Mouse (Mus musculus) liver, embryonic 15.5 days (tissue): ENCODE data around the gene Abcb10. TPM values are rescaled to one million over a fixed set of nuclear protein-coding genes. Genes with fewer than 3 reads are reported as not detected.
"Not testable (repeated sequence)": the region's sequence is repeated elsewhere in the genome, so short reads cannot be mapped to it uniquely, and the experiment has no call there.

ENCODE experiments used
- ATAC-seq: fragments of 200-750 bp; cut with Nextera tagmentation; 2 replicates; pipeline ENCODE4 v1.8.0; 2017; ENCODE audit warnings: moderate number of reproducible peaks, mild to moderate bottlenecking, moderate library complexity; ENCODE audit not compliant: insufficient read depth
- H3K27ac ChIP-seq: fragments of 300-500 bp; sonication (generic); replicated peaks from 2 replicates; pipeline ENCODE4 v1.5.1; 2015; ENCODE audit warnings: mild to moderate bottlenecking, inconsistent platforms
- H3K27me3 ChIP-seq: fragments of 300-500 bp; sonication (generic); 2 replicates; pipeline ENCODE4 v1.6.1; 2015; ENCODE audit warnings: mild to moderate bottlenecking, inconsistent platforms
- H3K36me3 ChIP-seq: fragments of 300-500 bp; sonication (generic); replicated peaks from 2 replicates; pipeline ENCODE4 v1.6.1; 2015; ENCODE audit warnings: moderate library complexity, mild to moderate bottlenecking, inconsistent platforms
- H3K4me1 ChIP-seq: fragments of 300-500 bp; sonication (generic); replicated peaks from 2 replicates; pipeline ENCODE4 v1.6.1; 2015; ENCODE audit warnings: inconsistent platforms
- H3K4me2 ChIP-seq: fragments of 300-500 bp; sonication (generic); 2 replicates; pipeline ENCODE4 v1.6.1; 2015; ENCODE audit warnings: moderate library complexity, mild to moderate bottlenecking, inconsistent platforms
- H3K4me3 ChIP-seq: fragments of 300-500 bp; sonication (generic); replicated peaks from 2 replicates; pipeline ENCODE4 v1.5.1; 2015; ENCODE audit warnings: mild to moderate bottlenecking, inconsistent platforms
- H3K9ac ChIP-seq: fragments of 300-500 bp; sonication (generic); 2 replicates; pipeline ENCODE4 v1.6.1; 2015; ENCODE audit warnings: moderate library complexity, mild to moderate bottlenecking, inconsistent platforms
- H3K9me3 ChIP-seq: fragments of 300-500 bp; sonication (generic); replicated peaks from 2 replicates; pipeline ENCODE4 v1.6.1; 2016; ENCODE audit warnings: inconsistent platforms
- WGBS: fragments of 180-500 bp; shearing (Covaris S2); methylation state at CpG from one replicate; pipeline ENCODE4 v1.1.7; 2015; ENCODE audit warnings: mixed read lengths; ENCODE audit not compliant: insufficient replicate concordance; 5-methylcytosine and 5-hydroxymethylcytosine counted together
- polyA plus RNA-seq: library from polyadenylated mRNA; unstranded; fragments of >200 nt; fragmentation: Nextera tagmentation; extraction: Ambion mirVana; gene quantifications from 2 replicates; pipeline ENCODE4 v1.2.1, GENCODE M21; 2015

The Abcb10 gene
- 148 and 165 TPM in 2 replicates for polyA plus RNA-seq

GRCm38 (mm10) chr8:123982826-123983400 lies at the start of gene Abcb10:
Abcb10 (minus strand) TSS chr8:123983122.
- peak within 1 kb of the TSS; percentile 96 for H3K27ac ChIP-seq
- under 1% methylated on average over 50 of the region's 56 CpGs for WGBS
- peaks cover 32% of the 10 kb centered on the region for H3K36me3 ChIP-seq
- ATAC-seq, result peak; percentile 83
- H3K9ac ChIP-seq, result peak within 1 kb of the TSS; percentile 100
- peak within 1 kb of the TSS; percentile 99 for H3K4me3 ChIP-seq
- peak within 1 kb of the TSS; percentile 83 for H3K4me2 ChIP-seq
- no peaks in the 10 kb centered on the region for H3K27me3 ChIP-seq
- peaks cover 74% of the 10 kb centered on the region for H3K4me1 ChIP-seq
- H3K9me3 ChIP-seq, result no peaks in the 10 kb centered on the region

- WGBS, result 77% methylated on average over 6 of the region's 6 CpGs
- peaks cover 84% of the 10 kb centered on the region for H3K36me3 ChIP-seq
These were observed 44.9 kb upstream of the Abcb10 start for GRCm38 (mm10) chr8:124027831-124028230.

GRCm38 (mm10) chr8:124026265-124026664 lies 43.3 kb upstream of the Abcb10 start:
- not testable (repeated sequence) for H3K4me2 ChIP-seq

More at GRCm38 (mm10) chr8:124027831-124028230, 44.9 kb upstream of the Abcb10 start:
- Histone ChIP-seq H3K27me3 (no peaks in the 10 kb centered on the region), H3K4me1 (peaks cover 2% of the 10 kb centered on the region; the same call in 1 of the 2 replicates), H3K9ac (no peak overlapping the region), H3K27ac (no peak overlapping the region), H3K9me3 (no peaks in the 10 kb centered on the region), H3K4me3 (no peak overlapping the region), H3K4me2 (no peak overlapping the region)
- no peak for ATAC-seq

GRCm38 (mm10) chr8:124021237-124022227 lies 38.6 kb upstream of the Abcb10 start, which contains the start of the genes Taf5l and Urb2:
Taf5l (minus strand) TSS chr8:124021397.
Urb2 (plus strand) TSS chr8:124021508.
- peak; percentile 88 for ATAC-seq
- WGBS, result under 1% methylated on average over 74 of the region's 74 CpGs
- H3K36me3 ChIP-seq, result peaks cover 27% of the 10 kb centered on the region
- no peaks in the 10 kb centered on the region for H3K27me3 ChIP-seq
- H3K9me3 ChIP-seq, result no peaks in the 10 kb centered on the region
- peak within 1 kb of the TSS; percentile 89 for H3K27ac ChIP-seq
- peak within 1 kb of the TSS; percentile 84 for H3K9ac ChIP-seq
- peak within 1 kb of the TSS; percentile 94 for H3K4me3 ChIP-seq
- H3K4me2 ChIP-seq, result peak within 1 kb of the TSS; percentile 95
- H3K4me1 ChIP-seq, result peaks cover 50% of the 10 kb centered on the region

More at GRCm38 (mm10) chr8:124026265-124026664, 43.3 kb upstream of the Abcb10 start:
- peaks cover 13% of the 10 kb centered on the region for H3K4me1 ChIP-seq
- ATAC-seq, H3K27me3 ChIP-seq, H3K4me3 ChIP-seq, H3K9me3 ChIP-seq, H3K9ac ChIP-seq, H3K27ac ChIP-seq: not testable (repeated sequence)
- H3K36me3 ChIP-seq, result peaks cover 74% of the 10 kb centered on the region
- 69% methylated on average over 2 of the region's 2 CpGs for WGBS

- H3K9me3 ChIP-seq, result no peaks in the 10 kb centered on the region
- H3K27me3 ChIP-seq, result no peaks in the 10 kb centered on the region
- ATAC-seq, result peak; percentile 88
- peak overlapping the region; percentile 95 for H3K4me2 ChIP-seq
- under 1% methylated on average over 68 of the region's 87 CpGs for WGBS
- peaks cover 59% of the 10 kb centered on the region for H3K4me1 ChIP-seq
- H3K27ac ChIP-seq, result peak overlapping the region; percentile 89
- peak overlapping the region; percentile 94 for H3K4me3 ChIP-seq
- H3K36me3 ChIP-seq, result peaks cover 20% of the 10 kb centered on the region
- H3K9ac ChIP-seq, result peak overlapping the region; percentile 84
These were observed 37.7 kb upstream of the Abcb10 start for GRCm38 (mm10) chr8:124020439-124021236.

GRCm38 (mm10) chr8:124019782-124020181 lies 36.9 kb upstream of the Abcb10 start:
- ATAC-seq, result peak; percentile 60
- Histone ChIP-seq H3K27ac (peak overlapping the region; percentile 89), H3K4me3 (peak overlapping the region; percentile 94), H3K27me3 (no peaks in the 10 kb centered on the region), H3K36me3 (peaks cover 11% of the 10 kb centered on the region), H3K9me3 (no peaks in the 10 kb centered on the region), H3K4me2 (peak overlapping the region; percentile 95), H3K9ac (peak overlapping the region; percentile 84), H3K4me1 (peaks cover 68% of the 10 kb centered on the region)
- 9% methylated on average over 13 of the region's 13 CpGs for WGBS

GRCm38 (mm10) chr8:124014751-124015150 lies 31.8 kb upstream of the Abcb10 start:
- no peak for ATAC-seq
- Histone ChIP-seq H3K9ac (no peak overlapping the region), H3K4me1 (peaks cover 76% of the 10 kb centered on the region), H3K4me3 (no peak overlapping the region), H3K4me2 (no peak overlapping the region), H3K27me3 (no peaks in the 10 kb centered on the region), H3K36me3 (peaks cover 8% of the 10 kb centered on the region), H3K27ac (no peak overlapping the region), H3K9me3 (no peaks in the 10 kb centered on the region)
- 58% methylated on average over 3 of the region's 3 CpGs for WGBS

- peaks cover 72% of the 10 kb centered on the region for H3K4me1 ChIP-seq
These were observed 31.4 kb upstream of the Abcb10 start for GRCm38 (mm10) chr8:124014299-124014698.

GRCm38 (mm10) chr8:124011989-124012586 lies 29.2 kb upstream of the Abcb10 start:
- Histone ChIP-seq H3K4me3 (no peak overlapping the region), H3K4me2 (peak overlapping the region; percentile 20), H3K36me3 (peaks cover 35% of the 10 kb centered on the region), H3K4me1 (peaks cover 53% of the 10 kb centered on the region), H3K9me3 (no peaks in the 10 kb centered on the region), H3K27ac (peak overlapping the region; percentile 7; the same call in 1 of the 2 replicates), H3K9ac (no peak overlapping the region), H3K27me3 (no peaks in the 10 kb centered on the region)
- 88% methylated on average over 3 of the region's 3 CpGs for WGBS
- ATAC-seq, result no peak

More at GRCm38 (mm10) chr8:124014299-124014698, 31.4 kb upstream of the Abcb10 start:
- not testable (repeated sequence) for H3K9ac ChIP-seq, H3K27ac ChIP-seq, H3K27me3 ChIP-seq, H3K4me2 ChIP-seq, H3K4me3 ChIP-seq, H3K9me3 ChIP-seq, ATAC-seq
- peaks cover 13% of the 10 kb centered on the region for H3K36me3 ChIP-seq
- WGBS, result 72% methylated on average over 7 of the region's 7 CpGs

- peak overlapping the region; percentile 20 for H3K4me2 ChIP-seq
- H3K9ac ChIP-seq, result no peak overlapping the region
- H3K4me1 ChIP-seq, result peaks cover 48% of the 10 kb centered on the region
- WGBS, result 13% methylated on average over 3 of the region's 3 CpGs
- H3K4me3 ChIP-seq, result no peak overlapping the region
- H3K27me3 ChIP-seq, result no peaks in the 10 kb centered on the region
- peak overlapping the region; percentile 7; the same call in 1 of the 2 replicates for H3K27ac ChIP-seq
- H3K36me3 ChIP-seq, result peaks cover 40% of the 10 kb centered on the region
- no peaks in the 10 kb centered on the region for H3K9me3 ChIP-seq
- ATAC-seq, result no peak
These were observed 28.7 kb upstream of the Abcb10 start for GRCm38 (mm10) chr8:124011580-124011979.
